Mouse (Mus musculus): ENCODE measurements around the gene C1qtnf12.

DNA sequence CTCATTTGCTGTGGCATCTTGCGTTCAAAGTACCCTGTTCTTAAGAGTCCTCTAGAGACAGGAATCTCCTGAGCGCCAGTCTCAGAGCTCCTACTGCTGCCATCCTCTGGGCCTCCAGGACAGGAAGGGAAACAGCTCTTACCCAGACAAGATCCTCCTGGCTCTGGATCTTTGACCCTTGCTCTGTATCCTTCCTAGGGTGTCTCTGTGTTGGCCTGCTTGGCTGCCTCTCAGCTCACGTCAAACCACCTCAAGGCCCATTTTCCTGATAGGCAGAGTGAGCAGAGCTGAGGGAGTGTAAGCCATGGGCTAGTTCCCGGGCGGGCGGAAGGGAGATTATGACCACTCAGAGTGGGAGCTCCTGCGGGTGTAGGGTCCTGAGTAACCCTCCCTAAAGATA, 988 bp downstream of the C1qtnf12 start:
- no peak for TF ChIP-seq CTCF (IDR thresholded peaks at IDR 0.05; ENCODE audit: control insufficient read depth, insufficient read depth, insufficient read length)
- TF ChIP-seq MAX (IDR thresholded peaks at IDR 0.05), result no peak
